Mouse (Mus musculus): ENCODE results near the gene Brat1. TPM values are rescaled to one million over a fixed set of nuclear protein-coding genes. Genes with fewer than 3 reads are reported as not detected.

Gene Brat1
- polyA plus RNA-seq (2017; shearing (Covaris generic)), result 39.1 TPM

GRCm38 (mm10) chr5:140704378-140705251 is at the start of gene Brat1:
TSS of gene Brat1 (plus strand) at chr5:140705011.

GRCm38 (mm10) chr5:140702103-140702513 is 2.7 kb upstream of the Brat1 start, which contains the start of gene Iqce:
TSS of gene Iqce (minus strand) at chr5:140702378.

GRCm38 (mm10) chr5:140723822-140724221 is 19.0 kb downstream of the Brat1 start, which contains the start of gene Amz1:
TSS of gene Amz1 (plus strand) at chr5:140724127.

Other genes with a start within 250 kb of the Brat1 start
- 42.8 TPM for gene Chst12, start 199.5 kb upstream of the Brat1 start, polyA plus RNA-seq (2017; shearing (Covaris generic))
- gene Grifin, start 139.9 kb upstream of the Brat1 start, polyA plus RNA-seq (2017; shearing (Covaris generic)), result 4.6 TPM
- gene Lfng, start 97.7 kb upstream of the Brat1 start, polyA plus RNA-seq (2017; shearing (Covaris generic)), result 335 TPM
- 29.0 TPM for gene Ttyh3, start 56.0 kb upstream of the Brat1 start, polyA plus RNA-seq (2017; shearing (Covaris generic))
- gene Iqce, start 2.6 kb upstream of the Brat1 start, polyA plus RNA-seq (2017; shearing (Covaris generic)), result 33.0 TPM
- gene Amz1, start 19.1 kb downstream of the Brat1 start, polyA plus RNA-seq (2017; shearing (Covaris generic)), result 0.65 TPM
- gene Gna12, start 125.4 kb downstream of the Brat1 start, polyA plus RNA-seq (2017; shearing (Covaris generic)), result 35.6 TPM

Measured in CD4-positive, CD25-positive, alpha-beta regulatory T cell (primary cell).